Mouse (Mus musculus): ENCODE measurements at regions not wholly inside any gene's neighbourhood (a gene's known extent, or its start where the extent isn't known, plus 50 kb on each side); places are given as distances from the start of the nearest gene placed in this dataset.

DNA sequence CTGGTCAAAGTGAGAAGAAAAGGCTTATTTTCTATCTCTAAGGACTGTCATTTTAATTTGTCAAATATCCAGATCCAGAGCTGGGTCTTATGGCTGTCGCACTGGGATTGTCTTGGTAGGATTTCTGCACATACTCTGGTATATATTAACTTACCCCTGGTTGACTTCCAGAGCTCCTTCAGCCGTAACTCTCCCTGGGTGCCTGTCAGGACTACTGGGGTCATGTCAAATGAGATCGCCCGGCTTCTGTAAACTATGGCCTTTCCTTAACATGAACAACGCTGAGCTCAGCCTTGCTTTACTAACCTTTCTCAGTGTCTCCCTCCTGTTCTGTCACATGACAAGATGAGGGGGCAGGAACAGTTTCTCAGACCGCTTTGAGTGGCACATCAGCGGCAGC lies 88.1 kb downstream of the Lrrc30 start:
- Histone ChIP-seq H3K9me3 (ENCODE audit: low read length) (peaks cover 60% of the 10 kb centered on the region), H3K4me1 (replicated peaks; ENCODE audit: low read depth, low read length) (no peaks in the 10 kb centered on the region), H3K4me3 (replicated peaks; ENCODE audit: low read length) (no peak overlapping the region), H3K27me3 (ENCODE audit: insufficient read depth, low read length) (no peaks in the 10 kb centered on the region), H3K36me3 (ENCODE audit: insufficient read depth, low read length) (no peaks in the 10 kb centered on the region)
- TF ChIP-seq NANOG (IDR thresholded peaks at IDR 0.05; ENCODE audit: borderline replicate concordance, low read length) (no peak), POU5F1 (IDR thresholded peaks at IDR 0.05; ENCODE audit: borderline replicate concordance, low read length) (no peak), CTCF (conservative IDR thresholded peaks at IDR 0.05; ENCODE audit: low read length) (no peak)

DNA sequence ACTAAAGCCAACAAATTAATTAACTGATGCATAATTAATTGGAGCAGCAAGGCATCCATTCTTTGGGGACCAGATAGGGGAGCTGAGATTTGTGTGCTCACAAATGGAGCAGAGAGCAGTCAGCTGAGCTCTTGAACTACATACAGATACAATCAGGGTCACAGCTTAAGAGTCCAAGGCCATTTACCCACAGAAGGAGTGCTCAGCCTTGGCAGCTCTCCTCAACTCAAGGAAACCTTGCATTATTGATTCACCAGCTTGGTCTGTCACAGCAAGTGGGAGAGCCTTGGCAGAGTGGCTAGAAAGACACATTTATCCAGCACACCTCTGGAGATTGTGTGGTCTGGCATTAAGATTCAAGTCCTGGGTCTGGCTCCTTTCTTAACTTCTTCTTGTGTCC lies 100.2 kb downstream of the Lrrc30 start:
- TF ChIP-seq POU5F1 (IDR thresholded peaks at IDR 0.05; ENCODE audit: borderline replicate concordance, low read length) = no peak
- TF ChIP-seq NANOG (IDR thresholded peaks at IDR 0.05; ENCODE audit: borderline replicate concordance, low read length) = no peak
- no peak for TF ChIP-seq CTCF (conservative IDR thresholded peaks at IDR 0.05; ENCODE audit: low read length)
- H3K36me3 ChIP-seq (ENCODE audit: insufficient read depth, low read length) = no peaks in the 10 kb centered on the region
- no peaks in the 10 kb centered on the region for H3K27me3 ChIP-seq (ENCODE audit: insufficient read depth, low read length)
- no peak overlapping the region for H3K4me3 ChIP-seq (replicated peaks; ENCODE audit: low read length)
- H3K9me3 ChIP-seq (ENCODE audit: low read length) = no peaks in the 10 kb centered on the region
- no peaks in the 10 kb centered on the region for H3K4me1 ChIP-seq (replicated peaks; ENCODE audit: low read depth, low read length)

DNA sequence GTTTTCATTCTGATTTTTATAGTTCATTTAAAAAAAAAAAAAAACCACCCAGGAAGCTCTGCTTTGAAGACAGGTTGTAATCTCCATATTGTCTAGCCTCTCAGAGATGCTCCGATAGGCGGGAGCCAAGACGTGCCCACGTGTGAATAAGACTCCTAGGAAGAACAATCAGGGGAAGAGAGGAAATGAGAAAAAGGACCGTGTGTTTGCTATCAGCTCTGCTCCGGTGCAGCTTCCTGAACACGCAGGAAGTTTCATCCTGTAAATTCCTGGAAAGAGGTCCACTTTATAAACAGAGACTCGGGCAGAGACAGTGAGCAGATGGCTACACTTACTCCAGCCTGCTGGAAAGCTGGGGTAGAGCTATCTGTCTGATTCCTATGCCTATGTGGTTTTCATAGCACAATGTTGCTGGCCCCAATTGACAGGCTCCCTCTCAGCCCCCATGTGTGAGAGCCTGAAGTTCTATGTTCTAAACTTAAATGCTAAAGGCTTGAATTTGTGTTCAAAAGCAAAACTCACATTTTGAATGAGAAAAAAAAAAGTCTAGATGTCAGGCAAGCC lies 111.6 kb downstream of the Lrrc30 start:
- no peaks in the 10 kb centered on the region for H3K27me3 ChIP-seq (ENCODE audit: insufficient read depth, low read length)
- H3K4me3 ChIP-seq (replicated peaks; ENCODE audit: low read length) = no peak overlapping the region
- TF ChIP-seq NANOG (IDR thresholded peaks at IDR 0.05; ENCODE audit: borderline replicate concordance, low read length) (no peak), CTCF (conservative IDR thresholded peaks at IDR 0.05; ENCODE audit: low read length) (no peak), POU5F1 (IDR thresholded peaks at IDR 0.05; ENCODE audit: borderline replicate concordance, low read length) (no peak)
- peaks cover 43% of the 10 kb centered on the region for H3K9me3 ChIP-seq (ENCODE audit: low read length)
- H3K36me3 ChIP-seq (ENCODE audit: insufficient read depth, low read length) = no peaks in the 10 kb centered on the region
- H3K4me1 ChIP-seq (replicated peaks; ENCODE audit: low read depth, low read length) = no peaks in the 10 kb centered on the region

DNA sequence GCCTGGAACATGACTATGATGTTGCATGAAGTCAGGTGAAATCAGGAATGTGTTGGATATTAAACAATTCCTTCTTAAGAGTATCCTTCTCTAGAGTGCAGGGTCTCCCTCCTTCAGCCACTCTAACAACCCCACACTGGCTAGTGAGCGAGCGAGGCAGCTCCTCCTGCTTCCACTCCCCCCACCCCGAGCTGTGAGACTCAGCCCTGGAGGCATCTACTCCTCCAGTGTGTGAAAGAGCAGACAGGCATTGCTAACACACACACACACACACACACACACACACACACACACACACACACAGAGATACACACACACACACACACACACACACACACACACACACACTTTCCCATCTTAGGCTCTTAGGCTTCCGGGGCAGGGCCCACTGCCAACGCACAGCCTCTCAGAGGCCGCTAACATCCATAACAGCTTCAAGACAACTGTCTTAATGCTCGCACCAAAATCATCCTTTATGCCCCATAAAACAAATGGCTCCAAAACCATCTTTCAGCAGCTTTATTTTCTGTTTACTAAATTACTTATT lies 116.8 kb downstream of the Lrrc30 start:
- Histone ChIP-seq H3K4me3 (replicated peaks; ENCODE audit: low read length) (no peak overlapping the region), H3K4me1 (replicated peaks; ENCODE audit: low read depth, low read length) (no peaks in the 10 kb centered on the region)
- no peak for TF ChIP-seq NANOG (IDR thresholded peaks at IDR 0.05; ENCODE audit: borderline replicate concordance, low read length)
- TF ChIP-seq POU5F1 (IDR thresholded peaks at IDR 0.05; ENCODE audit: borderline replicate concordance, low read length) = no peak
- no peak for TF ChIP-seq CTCF (conservative IDR thresholded peaks at IDR 0.05; ENCODE audit: low read length)

DNA sequence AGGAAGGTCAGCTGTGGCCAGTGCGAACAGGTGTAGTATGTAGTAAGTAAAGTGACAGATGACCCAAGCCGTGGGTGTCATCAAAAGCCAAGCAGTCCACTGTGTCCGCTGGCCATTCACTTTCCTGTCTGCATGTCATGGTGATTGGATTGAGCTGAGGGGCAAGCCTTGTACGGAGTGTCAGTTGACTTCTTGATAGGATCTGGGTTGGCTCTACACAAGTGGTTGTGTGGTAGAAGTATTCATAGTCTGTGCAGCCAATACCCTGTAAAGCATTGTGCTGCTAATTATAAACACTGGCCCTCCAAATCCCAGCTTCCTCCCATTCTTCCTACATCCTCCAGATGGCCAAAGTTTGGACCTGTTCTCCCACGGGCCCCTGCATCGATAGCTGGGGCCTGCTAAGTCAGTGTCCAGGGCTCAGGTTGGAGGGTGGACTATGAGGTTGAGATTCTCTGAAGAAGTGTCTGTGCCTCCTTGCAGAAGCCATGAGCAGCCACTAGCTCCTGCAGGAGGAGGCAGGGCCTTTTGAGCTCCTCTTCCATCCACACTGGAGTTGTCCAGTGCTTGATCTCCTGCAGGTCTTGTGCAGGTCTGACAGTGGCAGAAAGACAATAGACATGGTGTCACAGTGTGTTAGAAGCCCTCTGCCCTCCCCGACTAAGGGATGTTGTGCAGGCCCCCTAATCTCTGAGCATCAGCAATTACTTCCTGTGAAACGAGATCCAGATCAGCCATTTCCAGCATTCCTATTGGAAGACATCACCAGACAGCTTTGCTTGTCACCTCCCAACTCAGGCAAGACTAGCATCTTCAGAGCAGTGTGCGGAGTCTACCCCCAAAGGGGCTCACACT lies 117.9 kb downstream of the Lrrc30 start:
- H3K27me3 ChIP-seq (ENCODE audit: insufficient read depth, low read length) = no peaks in the 10 kb centered on the region
- no peaks in the 10 kb centered on the region for H3K9me3 ChIP-seq (ENCODE audit: low read length)
- no peaks in the 10 kb centered on the region for H3K4me1 ChIP-seq (replicated peaks; ENCODE audit: low read depth, low read length)
- H3K36me3 ChIP-seq (ENCODE audit: insufficient read depth, low read length) = no peaks in the 10 kb centered on the region
- TF ChIP-seq POU5F1 (IDR thresholded peaks at IDR 0.05; ENCODE audit: borderline replicate concordance, low read length) (no peak), CTCF (conservative IDR thresholded peaks at IDR 0.05; ENCODE audit: low read length) (no peak), NANOG (IDR thresholded peaks at IDR 0.05; ENCODE audit: borderline replicate concordance, low read length) (no peak)
- no peak overlapping the region for H3K4me3 ChIP-seq (replicated peaks; ENCODE audit: low read length)

More for the DNA sequence above, 116.8 kb downstream of the Lrrc30 start:
- Histone ChIP-seq H3K27me3 (ENCODE audit: insufficient read depth, low read length) (no peaks in the 10 kb centered on the region), H3K36me3 (ENCODE audit: insufficient read depth, low read length) (no peaks in the 10 kb centered on the region), H3K9me3 (ENCODE audit: low read length) (no peaks in the 10 kb centered on the region)

DNA sequence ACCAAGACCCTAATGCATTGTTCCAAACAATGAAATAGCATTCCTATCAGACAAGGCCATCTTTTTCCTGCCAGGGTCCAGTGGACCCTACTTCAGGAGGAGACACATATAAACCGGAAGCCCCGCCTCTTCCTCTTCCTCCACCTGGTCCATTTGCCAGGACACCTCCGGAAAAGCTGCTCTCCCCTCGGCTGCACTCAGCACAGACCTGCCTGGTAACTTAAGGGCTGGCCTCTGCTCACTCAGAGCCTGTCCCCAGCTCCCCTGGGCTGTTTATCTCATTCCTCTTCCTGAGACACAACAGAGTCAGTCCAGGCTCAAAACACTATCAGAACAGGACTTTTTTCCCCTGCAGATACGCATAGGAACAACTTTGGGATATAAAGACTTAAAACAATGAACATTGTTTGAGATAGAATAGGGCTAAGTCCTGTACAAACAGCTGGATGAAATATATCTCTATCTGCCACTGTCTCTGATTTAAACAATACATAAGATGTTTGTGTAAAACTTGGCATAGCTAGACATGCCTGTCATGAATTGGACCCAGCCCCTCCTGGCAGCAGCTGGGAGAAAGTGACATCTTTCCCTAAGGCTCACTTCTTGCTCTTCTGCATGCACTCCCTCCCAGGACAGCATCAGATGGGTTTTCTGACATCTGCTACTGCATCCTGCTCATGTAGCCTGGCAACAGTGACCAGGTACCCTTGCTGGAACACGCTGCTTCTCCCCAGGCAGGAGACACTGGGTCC lies 119.6 kb downstream of the Lrrc30 start:
- no peaks in the 10 kb centered on the region for H3K36me3 ChIP-seq (ENCODE audit: insufficient read depth, low read length)
- no peak overlapping the region for H3K4me3 ChIP-seq (replicated peaks; ENCODE audit: low read length)
- no peaks in the 10 kb centered on the region for H3K9me3 ChIP-seq (ENCODE audit: low read length)
- TF ChIP-seq POU5F1 (IDR thresholded peaks at IDR 0.05; ENCODE audit: borderline replicate concordance, low read length) (no peak), CTCF (conservative IDR thresholded peaks at IDR 0.05; ENCODE audit: low read length) (no peak), NANOG (IDR thresholded peaks at IDR 0.05; ENCODE audit: borderline replicate concordance, low read length) (no peak)
- no peaks in the 10 kb centered on the region for H3K4me1 ChIP-seq (replicated peaks; ENCODE audit: low read depth, low read length)
- H3K27me3 ChIP-seq (ENCODE audit: insufficient read depth, low read length) = no peaks in the 10 kb centered on the region

DNA sequence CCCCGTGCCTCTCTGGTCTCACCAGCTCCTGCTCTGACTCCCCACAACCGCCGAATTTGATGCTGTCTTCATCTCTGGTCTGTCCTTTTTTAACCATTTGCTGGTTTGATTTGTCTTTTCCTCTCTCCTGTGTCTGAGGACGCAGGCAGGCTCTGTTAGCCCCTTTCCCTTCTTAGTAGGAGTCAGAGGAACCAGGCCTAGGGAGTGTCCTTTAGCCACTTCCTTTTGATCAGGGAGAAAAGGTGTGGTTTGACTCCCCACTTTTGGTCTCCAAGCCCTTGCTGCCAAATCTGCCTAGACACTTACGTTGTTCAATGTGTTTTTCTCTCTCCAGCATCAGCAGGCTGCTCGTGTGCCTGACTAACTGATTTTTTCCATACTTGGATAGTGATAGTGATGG lies 120.5 kb downstream of the Lrrc30 start:
- no peaks in the 10 kb centered on the region for H3K36me3 ChIP-seq (ENCODE audit: insufficient read depth, low read length)
- H3K4me3 ChIP-seq (replicated peaks; ENCODE audit: low read length) = no peak overlapping the region
- H3K9me3 ChIP-seq (ENCODE audit: low read length) = no peaks in the 10 kb centered on the region
- H3K4me1 ChIP-seq (replicated peaks; ENCODE audit: low read depth, low read length) = no peaks in the 10 kb centered on the region
- TF ChIP-seq CTCF (conservative IDR thresholded peaks at IDR 0.05; ENCODE audit: low read length) = no peak
- no peak for TF ChIP-seq NANOG (IDR thresholded peaks at IDR 0.05; ENCODE audit: borderline replicate concordance, low read length)
- no peak for TF ChIP-seq POU5F1 (IDR thresholded peaks at IDR 0.05; ENCODE audit: borderline replicate concordance, low read length)
- H3K27me3 ChIP-seq (ENCODE audit: insufficient read depth, low read length) = no peaks in the 10 kb centered on the region

DNA sequence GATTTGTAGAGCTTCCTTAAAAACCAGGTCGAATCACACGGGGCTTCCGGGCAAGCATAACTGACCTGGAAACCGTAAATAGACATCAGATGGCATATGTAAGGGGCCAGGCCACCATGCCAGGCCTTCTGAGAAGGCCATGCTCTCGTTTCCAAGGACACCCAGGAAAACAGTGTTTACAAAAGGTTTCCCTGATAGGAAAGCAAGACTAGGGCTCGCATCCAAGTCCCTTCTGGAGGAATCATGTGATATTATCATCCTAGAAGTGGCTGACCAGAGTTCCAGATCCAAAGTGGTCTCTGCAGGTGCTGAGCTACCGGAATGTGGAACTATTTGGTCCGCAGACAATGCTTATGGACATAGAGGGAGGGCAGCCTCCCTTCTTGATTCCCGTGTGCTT lies 122.6 kb downstream of the Lrrc30 start:
- Histone ChIP-seq H3K4me3 (replicated peaks; ENCODE audit: low read length) (no peak overlapping the region), H3K4me1 (replicated peaks; ENCODE audit: low read depth, low read length) (no peaks in the 10 kb centered on the region), H3K27me3 (ENCODE audit: insufficient read depth, low read length) (no peaks in the 10 kb centered on the region), H3K9me3 (ENCODE audit: low read length) (no peaks in the 10 kb centered on the region), H3K36me3 (ENCODE audit: insufficient read depth, low read length) (no peaks in the 10 kb centered on the region)
- TF ChIP-seq NANOG (IDR thresholded peaks at IDR 0.05; ENCODE audit: borderline replicate concordance, low read length) = no peak
- no peak for TF ChIP-seq POU5F1 (IDR thresholded peaks at IDR 0.05; ENCODE audit: borderline replicate concordance, low read length)
- no peak for TF ChIP-seq CTCF (conservative IDR thresholded peaks at IDR 0.05; ENCODE audit: low read length)

Measured in E14TG2a.4 (cell line).